Mouse (Mus musculus) forebrain, embryonic 11.5 days (tissue): Measurements from ENCODE around the gene Tmem245. TPM values are rescaled to one million over a fixed set of nuclear protein-coding genes. Genes with fewer than 3 reads are reported as not detected.
A peak's percentile ranks its signal among the peaks of the same experiment; 100 is the strongest.

Experiments
- ATAC-seq: fragments of 200-750 bp; cut with Nextera tagmentation; replicated peaks from 2 replicates; pipeline ENCODE4 v1.8.0; 2017; ENCODE audit warnings: moderate TSS enrichment; ENCODE audit not compliant: low FRiP score
- DNase-seq: peaks from one replicate; pipeline ENCODE4 v3.0.0-alpha.2; 2017; ENCODE audit warnings: low spot score
- H3K27ac ChIP-seq: fragments of 300-500 bp; sonication (generic); 2 replicates; pipeline ENCODE4 v1.5.1; 2014; ENCODE audit warnings: low read depth, low read length
- H3K27me3 ChIP-seq: fragments of 300-500 bp; sonication (generic); 2 replicates; pipeline ENCODE4 v1.6.1; 2014; ENCODE audit warnings: mild to moderate bottlenecking, low read length, mixed read lengths; ENCODE audit not compliant: control insufficient read depth, insufficient read depth
- H3K36me3 ChIP-seq: fragments of 300-500 bp; sonication (generic); 2 replicates; pipeline ENCODE4 v1.6.1; 2014; ENCODE audit warnings: mild to moderate bottlenecking, low read length, moderate library complexity, mixed read lengths; ENCODE audit not compliant: control insufficient read depth, insufficient read depth
- H3K4me1 ChIP-seq: fragments of 300-500 bp; sonication (generic); replicated peaks from 2 replicates; pipeline ENCODE4 v1.6.1; 2014; ENCODE audit warnings: low read length, mixed read lengths; ENCODE audit not compliant: control insufficient read depth, insufficient read depth
- H3K4me2 ChIP-seq: fragments of 300-500 bp; sonication (generic); 2 replicates; pipeline ENCODE4 v1.6.1; 2014; ENCODE audit warnings: low read depth, mild to moderate bottlenecking, low read length, moderate library complexity, mixed read lengths; ENCODE audit not compliant: severe bottlenecking
- H3K4me3 ChIP-seq: fragments of 300-500 bp; sonication (generic); 2 replicates; pipeline ENCODE4 v1.5.1; 2014; ENCODE audit warnings: low read depth, low read length
- H3K9ac ChIP-seq: fragments of 300-500 bp; sonication (generic); 2 replicates; pipeline ENCODE4 v1.6.1; 2014; ENCODE audit warnings: low read length
- H3K9me3 ChIP-seq: fragments of 300-500 bp; sonication (generic); 2 replicates; pipeline ENCODE4 v1.6.1; 2016; ENCODE audit warnings: low read length, mixed read lengths; ENCODE audit not compliant: control insufficient read depth
- WGBS: fragments of 180-500 bp; shearing (Covaris S2); extraction: QIAGEN DNeasy Blood & Tissue Kit; methylation state at CpG from one replicate; pipeline ENCODE4 v1.1.7; 2014; 5-methylcytosine and 5-hydroxymethylcytosine counted together
- microRNA counts: library from miRNA; unstranded; fragments of <30 nt; microRNA quantifications from one replicate; lab custom pipeline; 2015
- microRNA-seq: library from miRNA; unstranded; fragments of <30 nt; microRNA quantifications from one replicate; pipeline ENCODE4, GENCODE M21; 2016; ENCODE audit not compliant: insufficient number of aligned reads
- polyA plus RNA-seq: library from polyadenylated mRNA; unstranded; fragments of >200 nt; fragmentation: Nextera tagmentation; extraction: Ambion mirVana; gene quantifications from 2 replicates; pipeline ENCODE4 v1.2.1, GENCODE M21; 2014

The Tmem245 gene
- polyA plus RNA-seq, 1 experiment from 2014 or later, result 12.7 TPM

GRCm38 (mm10) chr4:56831013-56831609 lies 116.1 kb downstream of the Tmem245 start:
- Histone ChIP-seq H3K4me1 (0 out of 2 replicates have a peak, but pooled peaks cover 2% of the 10 kb centered on the region), H3K36me3 (no peaks in the 10 kb centered on the region; the same call in 1 of the 2 replicates), H3K9ac (no peak overlapping the region), H3K27me3 (no peaks in the 10 kb centered on the region), H3K4me3 (no peak overlapping the region), H3K27ac (no peak overlapping the region), H3K9me3 (no peaks in the 10 kb centered on the region), H3K4me2 (no peak overlapping the region)
- ATAC-seq (no peak), DNase-seq (no peak)
- WGBS, result 69% methylated on average over 13 of the region's 13 CpGs

- Histone ChIP-seq H3K27ac (peak overlapping the region; percentile 48; the same call in 1 of the 2 replicates), H3K27me3 (no peaks in the 10 kb centered on the region), H3K36me3 (no peaks in the 10 kb centered on the region; the same call in 1 of the 2 replicates), H3K4me1 (0 out of 2 replicates have a peak, but pooled peaks cover 2% of the 10 kb centered on the region), H3K4me3 (no peak overlapping the region), H3K9me3 (no peaks in the 10 kb centered on the region), H3K4me2 (no peak overlapping the region), H3K9ac (no peak overlapping the region)
- DNase-seq (peak; percentile 57), ATAC-seq (peak; percentile 67)
- 53% methylated on average over 7 of the region's 7 CpGs for WGBS
Measured at GRCm38 (mm10) chr4:56829511-56829921, 117.7 kb downstream of the Tmem245 start.

- Histone ChIP-seq H3K4me3 (no peak overlapping the region), H3K9ac (no peak overlapping the region), H3K4me1 (0 out of 2 replicates have a peak, but pooled peaks cover 2% of the 10 kb centered on the region), H3K9me3 (no peaks in the 10 kb centered on the region), H3K4me2 (no peak overlapping the region), H3K27ac (no peak overlapping the region), H3K36me3 (no peaks in the 10 kb centered on the region; the same call in 1 of the 2 replicates), H3K27me3 (no peaks in the 10 kb centered on the region)
- whole genome bisulfite sequencing, result 82% methylated on average over 3 of the region's 3 CpGs
- DNase-seq, result no peak
- ATAC-seq, result no peak
Measured at GRCm38 (mm10) chr4:56828932-56829331, 118.3 kb downstream of the Tmem245 start.

- Histone ChIP-seq H3K36me3 (no peaks in the 10 kb centered on the region), H3K27ac (no peak overlapping the region), H3K27me3 (no peaks in the 10 kb centered on the region), H3K9me3 (no peaks in the 10 kb centered on the region), H3K4me3 (no peak overlapping the region), H3K4me1 (no peaks in the 10 kb centered on the region), H3K4me2 (no peak overlapping the region), H3K9ac (no peak overlapping the region)
- DNase-seq (no peak), ATAC-seq (no peak)
- WGBS, result 92% methylated on average over 9 of the region's 9 CpGs
Measured at GRCm38 (mm10) chr4:56824231-56824630, 123.0 kb downstream of the Tmem245 start.

DNA sequence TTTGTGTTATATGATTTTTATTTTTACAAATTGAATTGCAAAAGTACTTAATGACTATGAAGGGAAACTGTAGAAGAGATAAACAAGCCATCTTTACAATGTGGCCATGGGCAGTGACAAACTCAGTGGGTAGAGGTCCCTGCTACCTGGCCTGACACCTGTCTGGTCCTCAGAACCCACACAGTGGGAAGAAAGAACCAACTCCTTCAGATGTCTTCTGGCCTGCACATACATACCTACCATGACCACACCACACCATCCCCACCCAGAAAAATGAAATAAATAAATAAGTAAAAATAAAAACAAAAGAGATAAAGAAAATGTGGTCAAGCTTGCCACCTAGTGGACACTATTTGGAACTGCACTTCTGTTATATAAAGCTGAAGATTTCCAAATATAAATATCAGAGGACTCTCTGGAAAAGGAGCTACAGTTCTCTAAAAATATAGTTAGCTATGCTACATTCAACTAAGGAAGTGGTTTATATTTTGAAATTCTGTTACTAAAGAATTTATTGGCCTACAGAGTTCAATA lies 127.2 kb downstream of the Tmem245 start:
- H3K4me3 ChIP-seq, result no peak overlapping the region
- H3K27ac ChIP-seq, result no peak overlapping the region
- H3K9ac ChIP-seq, result no peak overlapping the region
- no peaks in the 10 kb centered on the region; the same call in 1 of the 2 replicates for H3K36me3 ChIP-seq
- H3K4me1 ChIP-seq, result no peaks in the 10 kb centered on the region
- no peak for ATAC-seq
- H3K4me2 ChIP-seq, result no peak overlapping the region
- no peak for DNase-seq
- no peaks in the 10 kb centered on the region for H3K9me3 ChIP-seq
- H3K27me3 ChIP-seq, result no peaks in the 10 kb centered on the region

MicroRNAs encoded within 50 kb of the gene (microRNA counts, 519-probe panel; counts per million panel counts)
- microRNA mmu-miR-32 (lab: Ali Mortazavi, UCI), result 5,480 counts per million, percentile 69 among the panel's probes with 10 or more counts

Small RNAs within 50 kb of the gene (microRNA-seq; reads per million reads assigned to microRNA genes)
- 662 reads per million, percentile 63 among the genes with 10 or more reads in this experiment for gene Mir32

Other genes with a start within 250 kb of the Tmem245 start
- not detected in 2 replicates for gene Gm26657, start 207.4 kb downstream of the Tmem245 start, polyA plus RNA-seq
- 0.19 TPM in 1 of 2 replicates, not detected in the other for gene Actl7b, start 206.0 kb downstream of the Tmem245 start, polyA plus RNA-seq
- gene Actl7a, start 204.0 kb downstream of the Tmem245 start, polyA plus RNA-seq, result 0.12 TPM in 1 of 2 replicates, not detected in the other
- gene Elp1, start 145.1 kb downstream of the Tmem245 start, polyA plus RNA-seq, result 107 and 111 TPM in 2 replicates
- gene Fam206a, start 145.1 kb downstream of the Tmem245 start, polyA plus RNA-seq, result 28.3 and 30.8 TPM in 2 replicates
- gene Ctnnal1, start 82.2 kb downstream of the Tmem245 start, polyA plus RNA-seq, result 30.5 and 36.8 TPM in 2 replicates
- 5.3 and 5.4 TPM in 2 replicates for gene Frrs1l, start 43.0 kb upstream of the Tmem245 start, polyA plus RNA-seq
- gene Epb41l4b, start 196.0 kb upstream of the Tmem245 start, polyA plus RNA-seq, result 0.57 and 0.75 TPM in 2 replicates